Mouse (Mus musculus) urinary bladder, postnatal 10 days (tissue): Measurements from ENCODE around the gene Klhdc1.

Experiments
- DNase-seq: peaks from one replicate; pipeline ENCODE4 v3.0.0; 2022; ENCODE audit warnings: low spot score

Gene Klhdc1

DNA sequence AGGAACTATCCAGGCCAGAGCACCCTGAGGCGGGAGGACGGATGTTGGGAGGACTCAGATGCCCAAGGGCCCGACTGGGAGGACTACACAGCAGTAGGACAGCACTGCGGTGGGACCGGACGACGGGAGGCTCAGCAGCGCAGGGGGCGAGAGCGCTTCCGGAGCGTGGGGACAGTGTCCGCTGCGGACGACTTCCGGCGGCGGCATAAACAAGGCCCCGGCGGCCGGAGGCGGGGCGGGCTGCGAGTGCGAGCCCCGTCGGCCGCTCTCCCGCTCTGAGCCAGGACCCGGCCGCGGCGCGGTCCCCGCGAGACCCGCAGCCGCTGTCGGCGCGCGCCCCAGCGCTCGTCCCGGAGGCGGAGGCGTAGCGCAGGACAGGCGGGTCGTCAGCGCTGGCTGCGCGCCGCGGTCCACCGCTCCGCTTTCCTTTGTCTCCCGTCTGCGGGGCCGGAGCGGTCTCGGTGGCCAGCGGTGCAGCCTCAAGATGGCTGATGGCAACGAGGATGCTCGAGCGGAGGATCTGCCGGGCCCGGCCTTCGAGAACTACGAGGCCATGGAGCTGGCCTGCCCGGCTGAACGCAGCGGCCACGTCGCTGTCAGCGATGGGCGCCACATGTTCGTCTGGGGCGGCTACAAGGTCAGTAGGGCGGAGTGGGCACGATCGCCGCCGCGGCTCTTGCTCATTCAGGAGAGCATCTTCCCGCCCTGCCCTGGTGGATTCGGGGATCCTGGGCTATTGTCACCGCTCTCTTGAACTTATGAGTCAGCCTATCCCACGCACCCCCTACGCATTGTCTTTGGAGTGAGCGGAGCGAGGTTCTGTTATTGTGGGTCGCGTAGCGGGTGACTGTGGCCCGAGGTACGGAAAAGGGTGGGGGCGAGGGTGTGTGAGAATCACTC lies 55.8 kb downstream of the Klhdc1 start, which contains the start of gene Klhdc2:
TSS of gene Klhdc2 (plus strand) at position 171 of the 900 bp plus-strand sequence.
- peak; percentile 59 for DNase-seq

DNA sequence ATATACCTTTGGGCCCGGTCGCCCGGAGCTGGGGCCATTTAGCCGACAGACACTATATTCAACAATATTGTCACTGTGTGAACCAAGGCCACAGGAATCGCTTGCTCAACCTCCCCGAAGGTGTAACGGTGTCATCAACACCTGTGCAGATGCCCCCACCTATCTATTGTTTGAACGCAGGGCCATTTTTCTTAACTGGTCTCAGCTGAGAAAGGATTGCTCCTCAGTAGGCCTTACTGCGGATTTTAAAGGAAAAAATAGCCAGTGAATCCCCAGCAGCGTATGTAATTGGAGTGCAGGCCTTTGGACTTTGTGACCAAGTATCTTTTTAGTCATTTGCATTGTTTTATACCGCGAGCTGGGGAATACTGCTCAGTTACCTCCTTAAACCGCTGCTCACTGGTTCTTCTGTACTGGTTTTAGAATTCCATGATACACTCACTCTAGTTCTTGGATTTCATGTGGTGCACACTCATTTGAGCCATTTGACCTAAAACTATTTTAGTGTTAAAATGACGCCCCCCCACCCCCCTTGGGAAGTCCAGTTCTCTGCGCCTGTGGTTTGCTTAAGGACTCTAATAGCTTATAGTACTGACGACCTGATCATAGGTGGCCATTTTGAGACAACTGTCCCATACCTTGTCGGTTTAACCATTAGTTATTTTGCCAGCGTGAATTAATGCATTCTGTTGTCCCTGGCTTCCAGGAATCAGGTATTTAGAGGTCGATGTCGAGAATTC lies 56.6 kb downstream of the Klhdc1 start:
- no peak for DNase-seq

DNA sequence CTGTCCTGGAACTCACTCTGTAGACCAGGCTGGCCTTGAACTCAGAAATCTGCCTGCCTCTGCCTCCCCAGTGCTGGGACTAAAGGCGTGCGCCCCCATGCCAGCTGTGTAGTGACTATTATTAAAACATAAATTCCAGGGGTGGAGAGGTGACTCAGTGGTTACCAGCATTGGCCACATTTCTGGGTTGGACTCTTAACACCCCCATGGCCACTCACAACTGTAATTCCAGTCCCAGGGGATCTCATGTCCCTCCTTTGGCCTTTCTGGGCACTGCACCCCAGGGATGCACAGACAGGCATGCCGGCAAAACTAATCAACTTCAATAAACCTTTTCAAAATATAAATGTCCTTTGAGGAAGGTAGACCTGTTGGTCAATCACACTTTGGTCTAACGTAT lies 57.3 kb downstream of the Klhdc1 start:
- DNase-seq: no peak

DNA sequence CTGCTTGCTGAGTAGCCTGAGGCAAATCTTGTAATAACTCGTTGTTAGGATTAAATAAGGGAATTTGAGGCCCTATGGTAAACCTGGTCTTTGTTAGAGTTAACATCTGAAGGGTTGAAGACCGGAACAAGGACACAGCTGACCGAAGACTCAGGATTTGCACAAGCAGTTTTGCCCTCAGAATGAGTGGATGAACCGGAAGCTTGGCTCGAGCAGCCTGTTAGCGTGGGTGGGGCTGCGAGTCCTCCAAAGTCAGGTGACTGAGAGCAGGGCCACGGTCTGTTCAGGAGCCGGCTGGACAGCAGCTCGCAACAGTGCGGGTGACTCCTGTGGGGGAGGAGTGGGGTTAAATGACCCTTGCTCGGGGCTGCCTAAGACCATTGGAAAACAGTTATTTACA lies 58.3 kb downstream of the Klhdc1 start:
- no peak for DNase-seq

DNA sequence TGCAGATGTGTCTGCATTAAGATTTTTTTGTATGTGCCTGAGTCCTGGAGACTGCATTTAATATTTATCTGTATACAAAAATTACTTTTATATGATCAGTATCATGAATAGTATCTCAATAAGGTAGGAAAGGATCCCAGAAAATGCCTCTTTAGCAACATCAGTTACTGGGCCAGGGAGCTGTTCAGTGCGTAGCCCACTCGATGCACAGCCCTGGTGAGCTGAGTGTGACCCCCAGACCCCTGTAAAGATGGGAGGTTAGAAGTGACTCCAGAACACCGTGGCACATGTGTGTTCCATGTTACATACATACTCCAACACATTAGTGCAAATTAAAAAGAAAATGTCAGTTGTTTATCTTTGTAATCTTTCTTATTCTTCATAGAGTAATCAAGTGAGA lies 58.9 kb downstream of the Klhdc1 start:
- DNase-seq: no peak

DNA sequence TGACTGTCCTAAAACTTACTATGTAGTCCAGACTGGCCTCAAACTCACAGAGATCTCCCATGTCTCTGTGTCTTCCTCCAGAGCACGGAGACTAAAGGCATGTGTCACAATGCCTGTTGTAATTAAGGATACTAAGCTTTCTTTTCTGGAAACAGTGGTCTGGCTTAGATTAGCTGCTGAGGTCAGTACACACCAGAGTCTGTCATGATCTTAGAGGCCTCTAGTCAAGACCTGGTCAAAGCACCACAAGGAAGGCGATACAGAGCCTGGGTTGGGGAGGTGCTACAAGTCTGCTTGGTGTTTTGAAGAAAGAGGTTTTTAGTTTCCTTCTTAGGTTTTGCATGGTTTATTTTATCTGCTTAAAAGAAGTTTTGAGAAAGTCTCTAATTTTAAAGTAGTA lies 59.4 kb downstream of the Klhdc1 start:
- DNase-seq: no peak

DNA sequence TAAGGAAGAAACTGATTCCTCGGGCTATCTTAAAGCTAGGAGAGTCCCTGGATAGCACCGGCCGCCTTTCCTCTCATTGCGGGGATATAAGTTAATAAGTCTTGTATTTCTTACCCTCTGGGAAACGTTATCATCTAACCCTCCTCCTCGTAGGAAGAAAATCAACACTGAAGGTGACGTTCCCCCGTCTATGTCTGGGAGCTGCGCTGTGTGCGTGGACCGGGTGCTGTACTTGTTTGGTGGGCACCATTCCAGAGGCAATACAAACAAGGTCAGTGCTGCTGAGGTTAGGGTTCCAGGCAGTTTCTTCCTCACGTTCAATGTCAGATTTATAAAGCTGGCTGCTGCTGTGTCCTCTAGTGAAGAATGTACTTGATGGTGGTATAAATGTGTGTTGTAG lies 61.2 kb downstream of the Klhdc1 start:
- no peak for DNase-seq

DNA sequence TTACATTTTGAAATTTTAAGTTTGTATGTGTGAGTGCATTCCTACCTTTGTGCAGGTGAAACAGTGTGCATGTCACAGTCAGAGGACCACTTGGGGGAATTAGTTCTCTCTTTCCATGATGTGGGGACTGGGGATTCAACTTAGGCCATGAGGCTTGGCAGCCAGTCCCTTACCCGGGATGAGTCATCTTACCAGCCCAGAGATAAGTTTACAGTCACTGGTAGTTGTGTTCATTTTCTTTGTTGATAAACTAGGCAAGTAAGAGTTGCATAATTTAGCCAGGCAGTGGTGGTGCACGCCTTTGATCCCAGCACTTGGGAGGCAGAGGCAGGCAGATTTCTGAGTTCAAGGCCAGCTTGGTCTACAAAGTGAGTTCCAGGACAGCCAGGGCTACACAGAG lies 63.1 kb downstream of the Klhdc1 start:
- no peak for DNase-seq

DNA sequence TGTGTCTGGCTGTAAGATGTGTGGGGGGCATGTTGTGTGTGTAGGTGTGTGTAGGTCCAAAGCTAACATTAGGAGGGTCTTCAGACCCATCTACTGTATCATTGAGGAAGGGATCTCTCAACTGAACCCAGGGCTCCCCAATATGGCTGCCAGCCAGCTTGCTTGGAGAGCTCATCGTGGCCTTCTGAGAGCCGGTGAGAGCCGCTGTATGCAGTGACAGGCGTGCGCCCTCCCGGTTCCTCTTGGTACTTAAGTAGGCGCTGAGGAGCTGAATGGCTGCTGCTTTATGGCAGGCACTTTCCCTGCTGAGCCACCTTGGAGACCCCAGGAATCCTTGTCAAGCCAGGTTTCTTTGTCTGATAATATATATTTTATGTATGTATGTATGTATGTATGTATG lies 65.4 kb downstream of the Klhdc1 start:
- no peak for DNase-seq

DNA sequence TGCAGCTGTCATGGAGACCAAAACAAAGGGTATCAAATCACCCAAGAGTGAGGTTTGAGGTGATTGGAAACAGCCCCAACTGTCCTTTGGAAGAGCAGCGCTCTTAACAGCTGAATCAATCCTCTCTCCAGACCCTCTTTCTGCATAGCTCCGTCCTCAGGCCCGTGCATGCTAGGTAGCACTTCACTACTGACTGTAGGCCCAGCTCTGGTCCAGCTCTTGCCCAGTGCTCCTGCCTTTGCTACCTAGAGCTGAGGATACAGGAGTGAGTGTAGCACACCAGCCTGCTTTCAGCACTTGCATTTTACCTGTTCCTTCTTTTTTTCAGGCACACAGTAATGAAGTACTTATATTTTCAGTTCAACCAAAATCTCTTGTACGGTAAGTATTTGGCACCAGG lies 68.7 kb downstream of the Klhdc1 start:
- DNase-seq: no peak

DNA sequence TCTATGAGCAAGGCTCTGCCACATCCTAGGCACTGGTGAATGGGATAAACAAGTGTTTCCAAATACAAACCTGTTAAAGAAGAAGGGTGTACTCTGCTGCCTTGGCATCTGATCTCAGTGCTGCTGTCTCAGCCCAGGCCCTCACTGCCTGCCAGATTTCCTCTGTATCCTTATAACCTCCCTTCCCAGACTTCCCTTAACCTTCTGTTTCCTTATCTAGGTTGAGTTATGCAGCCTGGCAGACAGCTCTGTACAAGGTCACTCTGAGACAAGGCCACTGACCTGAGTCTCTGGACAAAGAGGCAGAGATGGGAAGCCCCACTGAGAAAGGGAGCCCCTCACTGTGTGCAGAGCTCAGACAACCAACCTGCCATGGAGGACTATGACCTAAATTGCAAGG lies 77.5 kb downstream of the Klhdc1 start:
- no peak for DNase-seq

DNA sequence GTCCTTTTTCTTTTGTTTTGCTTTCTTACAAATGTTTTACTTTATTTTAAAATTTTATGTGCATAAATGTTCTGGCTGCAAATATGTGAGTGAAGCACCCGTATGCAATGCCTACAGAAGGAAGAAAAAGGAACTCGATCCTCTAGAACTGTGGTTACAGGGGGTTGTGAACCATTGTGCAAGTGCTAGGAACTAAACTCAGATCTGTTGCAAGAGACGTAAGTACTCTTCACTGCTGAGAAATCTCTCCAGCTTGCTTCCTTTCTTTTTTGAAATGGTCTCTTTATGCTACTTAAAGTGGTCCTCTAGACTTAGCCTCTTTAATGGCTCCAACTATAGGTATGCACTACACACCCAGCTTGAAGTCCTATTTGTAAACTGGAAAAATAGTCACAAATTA lies 90.2 kb downstream of the Klhdc1 start:
- DNase-seq: no peak

DNA sequence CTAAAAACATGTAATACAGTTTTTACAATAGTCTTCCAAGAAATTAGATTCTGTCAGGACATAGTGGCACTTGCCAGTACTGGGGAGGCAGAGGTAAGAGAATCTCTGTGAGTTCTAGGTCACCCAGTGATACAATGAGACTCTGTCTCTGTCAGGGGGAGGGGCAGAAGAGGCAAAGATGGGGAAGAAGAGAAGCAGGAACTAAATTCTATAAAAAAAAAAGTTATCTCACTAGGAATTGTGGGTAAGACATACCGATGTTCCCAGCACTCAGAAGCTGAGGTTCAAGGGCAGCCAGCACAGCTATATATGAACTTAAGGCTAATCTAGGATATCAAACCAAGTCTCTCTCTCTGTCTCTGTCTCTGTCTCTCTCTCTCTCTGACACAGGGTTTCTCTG lies 91.2 kb downstream of the Klhdc1 start:
- DNase-seq: no peak

DNA sequence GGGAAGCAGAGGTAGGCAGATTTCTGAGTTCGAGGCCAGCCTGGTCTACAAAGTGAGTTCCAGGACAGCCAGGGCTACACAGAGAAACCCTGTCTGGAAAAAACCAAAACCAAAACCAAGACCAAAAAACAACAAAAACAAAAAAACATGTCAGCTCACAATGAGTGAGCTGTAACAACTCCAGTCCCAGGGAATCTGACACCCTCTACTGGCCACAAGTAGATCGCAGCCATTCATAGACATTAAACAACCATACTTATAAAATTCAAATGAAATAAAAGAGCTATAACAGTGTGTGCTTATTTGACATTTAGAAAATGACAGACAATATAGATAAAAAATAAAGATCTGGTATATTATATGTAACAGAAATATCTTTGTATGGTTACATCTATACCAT lies 92.6 kb downstream of the Klhdc1 start:
- no peak for DNase-seq
